Mouse (Mus musculus): Measurements from ENCODE around the gene March5. TPM values are rescaled to one million over a fixed set of nuclear protein-coding genes. Genes with fewer than 3 reads are reported as not detected.

The March5 gene
- polyA plus RNA-seq, 1 experiment from 2014 or later = 117 TPM

- WGBS = under 1% methylated on average over 47 of the region's 47 CpGs
- peak overlapping the region; percentile 99 for H3K9ac ChIP-seq (ENCODE audit: low read depth, low read length)
- no peaks in the 10 kb centered on the region for H3K9me3 ChIP-seq (ENCODE audit: control insufficient read depth, low read length)
- H3K4me2 ChIP-seq = peak overlapping the region; percentile 89
- H3K4me3 ChIP-seq (ENCODE audit: low read depth, low read length) = peak overlapping the region; percentile 98
- DNase-seq (ENCODE audit: low spot score) (peak; percentile 74), ATAC-seq (replicated peaks; ENCODE audit: low FRiP score) (peak; percentile 69)
- H3K4me1 ChIP-seq (replicated peaks; ENCODE audit: control insufficient read depth, insufficient read depth, low read length) = peaks cover 24% of the 10 kb centered on the region
- peaks cover 11% of the 10 kb centered on the region for H3K36me3 ChIP-seq (ENCODE audit: control insufficient read depth, insufficient read depth, low read length)
- no peaks in the 10 kb centered on the region for H3K27me3 ChIP-seq (replicated peaks; ENCODE audit: control insufficient read depth, insufficient read depth, low read length)
- H3K27ac ChIP-seq (ENCODE audit: low read depth, low read length) = peak overlapping the region; percentile 96
Observed at GRCm38 (mm10) chr19:37206641-37207302, 571 bp upstream of the March5 start.

- WGBS = 1% methylated on average over 15 of the region's 15 CpGs
- H3K4me1 ChIP-seq (replicated peaks; ENCODE audit: control insufficient read depth, insufficient read depth, low read length) = peaks cover 22% of the 10 kb centered on the region
Observed at GRCm38 (mm10) chr19:37208176-37208755, 923 bp downstream of the March5 start, which contains the start of gene Cpeb3. Cpeb3 (minus strand) TSS chr19:37208601.

GRCm38 (mm10) chr19:37208986-37209385 lies 1.6 kb downstream of the March5 start:
- H3K27ac ChIP-seq (ENCODE audit: low read depth, low read length) = peak overlapping the region; percentile 96

More at GRCm38 (mm10) chr19:37208176-37208755, 923 bp downstream of the March5 start, which contains the start of gene Cpeb3:
- H3K9me3 ChIP-seq (ENCODE audit: control insufficient read depth, low read length) = no peaks in the 10 kb centered on the region
- no peak for ATAC-seq (replicated peaks; ENCODE audit: low FRiP score)
- DNase-seq (ENCODE audit: low spot score) = peak; percentile 41
- peak within 1 kb of the TSS; percentile 98 for H3K4me3 ChIP-seq (ENCODE audit: low read depth, low read length)
- peaks cover 21% of the 10 kb centered on the region for H3K36me3 ChIP-seq (ENCODE audit: control insufficient read depth, insufficient read depth, low read length)
- no peaks in the 10 kb centered on the region for H3K27me3 ChIP-seq (replicated peaks; ENCODE audit: control insufficient read depth, insufficient read depth, low read length)
- H3K9ac ChIP-seq (ENCODE audit: low read depth, low read length) = peak within 1 kb of the TSS; percentile 99
- peak within 1 kb of the TSS; percentile 96 for H3K27ac ChIP-seq (ENCODE audit: low read depth, low read length)
- peak within 1 kb of the TSS; percentile 89 for H3K4me2 ChIP-seq

GRCm38 (mm10) chr19:37209467-37210128 lies 2.3 kb downstream of the March5 start:
- WGBS = 84% methylated on average over 8 of the region's 8 CpGs
- H3K9me3 ChIP-seq (ENCODE audit: control insufficient read depth, low read length) = no peaks in the 10 kb centered on the region
- H3K4me1 ChIP-seq (replicated peaks; ENCODE audit: control insufficient read depth, insufficient read depth, low read length) = peaks cover 17% of the 10 kb centered on the region
- no peaks in the 10 kb centered on the region for H3K27me3 ChIP-seq (replicated peaks; ENCODE audit: control insufficient read depth, insufficient read depth, low read length)
- ATAC-seq (replicated peaks; ENCODE audit: low FRiP score) (no peak), DNase-seq (ENCODE audit: low spot score) (peak; percentile 26)
- H3K4me2 ChIP-seq = peak overlapping the region; percentile 89
- H3K36me3 ChIP-seq (ENCODE audit: control insufficient read depth, insufficient read depth, low read length) = peaks cover 21% of the 10 kb centered on the region
- H3K27ac ChIP-seq (ENCODE audit: low read depth, low read length) = peak overlapping the region; percentile 96
- H3K9ac ChIP-seq (ENCODE audit: low read depth, low read length) = peak overlapping the region; percentile 99; the same call in 1 of the 2 replicates
- H3K4me3 ChIP-seq (ENCODE audit: low read depth, low read length) = peak overlapping the region; percentile 98

More at GRCm38 (mm10) chr19:37208986-37209385, 1.6 kb downstream of the March5 start:
- Histone ChIP-seq H3K9ac (ENCODE audit: low read depth, low read length) (peak overlapping the region; percentile 99), H3K36me3 (ENCODE audit: control insufficient read depth, insufficient read depth, low read length) (peaks cover 21% of the 10 kb centered on the region), H3K4me1 (replicated peaks; ENCODE audit: control insufficient read depth, insufficient read depth, low read length) (peaks cover 19% of the 10 kb centered on the region), H3K27me3 (replicated peaks; ENCODE audit: control insufficient read depth, insufficient read depth, low read length) (no peaks in the 10 kb centered on the region), H3K4me2 (peak overlapping the region; percentile 89), H3K9me3 (ENCODE audit: control insufficient read depth, low read length) (no peaks in the 10 kb centered on the region), H3K4me3 (ENCODE audit: low read depth, low read length) (peak overlapping the region; percentile 98)
- DNase-seq (ENCODE audit: low spot score) (peak; percentile 8), ATAC-seq (replicated peaks; ENCODE audit: low FRiP score) (no peak)
- 74% methylated on average over 7 of the region's 7 CpGs for WGBS

GRCm38 (mm10) chr19:37210457-37210856 lies 3.1 kb downstream of the March5 start:
- H3K4me1 ChIP-seq (replicated peaks; ENCODE audit: control insufficient read depth, insufficient read depth, low read length) = peaks cover 14% of the 10 kb centered on the region
- no peak overlapping the region for H3K27ac ChIP-seq (ENCODE audit: low read depth, low read length)
- H3K4me2 ChIP-seq = no peak overlapping the region
- no peaks in the 10 kb centered on the region for H3K9me3 ChIP-seq (ENCODE audit: control insufficient read depth, low read length)
- ATAC-seq (replicated peaks; ENCODE audit: low FRiP score) = no peak
- 89% methylated on average over 4 of the region's 4 CpGs for WGBS
- H3K27me3 ChIP-seq (replicated peaks; ENCODE audit: control insufficient read depth, insufficient read depth, low read length) = no peaks in the 10 kb centered on the region
- peaks cover 23% of the 10 kb centered on the region for H3K36me3 ChIP-seq (ENCODE audit: control insufficient read depth, insufficient read depth, low read length)
- H3K9ac ChIP-seq (ENCODE audit: low read depth, low read length) = no peak overlapping the region
- DNase-seq (ENCODE audit: low spot score) = peak; percentile 12
- no peak overlapping the region for H3K4me3 ChIP-seq (ENCODE audit: low read depth, low read length)

- Histone ChIP-seq H3K27ac (ENCODE audit: low read depth, low read length) (no peak overlapping the region), H3K4me2 (no peak overlapping the region), H3K27me3 (replicated peaks; ENCODE audit: control insufficient read depth, insufficient read depth, low read length) (no peaks in the 10 kb centered on the region), H3K9ac (ENCODE audit: low read depth, low read length) (no peak overlapping the region), H3K4me1 (replicated peaks; ENCODE audit: control insufficient read depth, insufficient read depth, low read length) (peaks cover 12% of the 10 kb centered on the region), H3K36me3 (ENCODE audit: control insufficient read depth, insufficient read depth, low read length) (peaks cover 24% of the 10 kb centered on the region), H3K4me3 (ENCODE audit: low read depth, low read length) (no peak overlapping the region), H3K9me3 (ENCODE audit: control insufficient read depth, low read length) (no peaks in the 10 kb centered on the region)
- 91% methylated on average over 3 of the region's 3 CpGs for WGBS
- ATAC-seq (replicated peaks; ENCODE audit: low FRiP score) = no peak
- DNase-seq (ENCODE audit: low spot score) = peak; percentile 15
Observed at GRCm38 (mm10) chr19:37211416-37211815, 4.1 kb downstream of the March5 start.

GRCm38 (mm10) chr19:37214711-37215110 lies 7.4 kb downstream of the March5 start:
- no peaks in the 10 kb centered on the region for H3K9me3 ChIP-seq (ENCODE audit: control insufficient read depth, low read length)
- H3K4me1 ChIP-seq (replicated peaks; ENCODE audit: control insufficient read depth, insufficient read depth, low read length) = peaks cover under 1% of the 10 kb centered on the region
- peaks cover 33% of the 10 kb centered on the region for H3K36me3 ChIP-seq (ENCODE audit: control insufficient read depth, insufficient read depth, low read length)
- no peak overlapping the region for H3K27ac ChIP-seq (ENCODE audit: low read depth, low read length)
- no peak overlapping the region for H3K9ac ChIP-seq (ENCODE audit: low read depth, low read length)
- no peak overlapping the region for H3K4me3 ChIP-seq (ENCODE audit: low read depth, low read length)
- no peak for ATAC-seq (replicated peaks; ENCODE audit: low FRiP score)
- no peak overlapping the region for H3K4me2 ChIP-seq
- H3K27me3 ChIP-seq (replicated peaks; ENCODE audit: control insufficient read depth, insufficient read depth, low read length) = no peaks in the 10 kb centered on the region
- no peak for DNase-seq (ENCODE audit: low spot score)
- 78% methylated on average over 2 of the region's 2 CpGs for WGBS

- WGBS = 59% methylated on average over 6 of the region's 6 CpGs
- peaks cover 13% of the 10 kb centered on the region for H3K36me3 ChIP-seq (ENCODE audit: control insufficient read depth, insufficient read depth, low read length)
- peak; percentile 29 for DNase-seq (ENCODE audit: low spot score)
- no peak overlapping the region for H3K4me3 ChIP-seq (ENCODE audit: low read depth, low read length)
- H3K9ac ChIP-seq (ENCODE audit: low read depth, low read length) = no peak overlapping the region
- peak overlapping the region; percentile 39; the same call in 1 of the 2 replicates for H3K27ac ChIP-seq (ENCODE audit: low read depth, low read length)
- H3K4me2 ChIP-seq = no peak overlapping the region
- H3K9me3 ChIP-seq (ENCODE audit: control insufficient read depth, low read length) = no peaks in the 10 kb centered on the region
- H3K27me3 ChIP-seq (replicated peaks; ENCODE audit: control insufficient read depth, insufficient read depth, low read length) = no peaks in the 10 kb centered on the region
- ATAC-seq (replicated peaks; ENCODE audit: low FRiP score) = peak; percentile 73
- peaks cover 9% of the 10 kb centered on the region; the same call in 1 of the 2 replicates for H3K4me1 ChIP-seq (replicated peaks; ENCODE audit: control insufficient read depth, insufficient read depth, low read length)
Observed at GRCm38 (mm10) chr19:37225197-37225862, 18.0 kb downstream of the March5 start.

Measured in liver, embryonic 11.5 days (tissue).